Mouse (Mus musculus) colon, adult 2 months (tissue): ENCODE results near the gene Ppp1r13l. TPM values are rescaled to one million over a fixed set of nuclear protein-coding genes. Genes with fewer than 3 reads are reported as not detected.

Source experiments
- polyA plus RNA-seq: library from polyadenylated mRNA; depleted of rRNA; stranded (reverse); fragments of >200 nt; gene quantifications from 2 replicates; pipeline ENCODE4 v1.2.3, GENCODE M21; 2012; rRNA removed

The Ppp1r13l gene
- polyA plus RNA-seq = 14.6 and 20.3 TPM in 2 replicates

GRCm38 (mm10) chr7:19359299-19359891 is at the start of gene Ppp1r13l, which contains the start of gene Cd3eap:
Gene Ppp1r13l (plus strand): TSS chr7:19359749.
Gene Cd3eap (minus strand): TSS chr7:19359483.

GRCm38 (mm10) chr7:19309884-19310641 is 49.5 kb upstream of the Ppp1r13l start, which contains the start of gene Fosb:
Gene Fosb (minus strand): TSS chr7:19310051.

GRCm38 (mm10) chr7:19344237-19344847 is 15.2 kb upstream of the Ppp1r13l start, which contains the start of gene Ercc1:
Gene Ercc1 (plus strand): TSS chr7:19344778.

GRCm38 (mm10) chr7:19381377-19382165 is 22.0 kb downstream of the Ppp1r13l start, which contains the start of gene Ercc2:
Gene Ercc2 (plus strand): TSS chr7:19382010.

GRCm38 (mm10) chr7:19403731-19404296 is 44.3 kb downstream of the Ppp1r13l start, which contains the start of gene Klc3:
Gene Klc3 (minus strand): TSS chr7:19404104.

GRCm38 (mm10) chr7:19404476-19404875 is 44.9 kb downstream of the Ppp1r13l start, which contains the start of gene Ckm:
Gene Ckm (plus strand): TSS chr7:19404776.

Other genes starting within 250 kb of the Ppp1r13l start
- gene Gm4969, start 241.4 kb upstream of the Ppp1r13l start, polyA plus RNA-seq = not detected in 2 replicates
- gene Fbxo46, start 239.9 kb upstream of the Ppp1r13l start, polyA plus RNA-seq = 14.7 and 14.9 TPM in 2 replicates
- 15.1 and 16.3 TPM in 2 replicates for gene Qpctl, start 210.5 kb upstream of the Ppp1r13l start, polyA plus RNA-seq
- gene Snrpd2, start 210.0 kb upstream of the Ppp1r13l start, polyA plus RNA-seq = 19.3 and 24.0 TPM in 2 replicates
- gene Gipr, start 193.6 kb upstream of the Ppp1r13l start, polyA plus RNA-seq = 0.95 and 1.6 TPM in 2 replicates
- gene Eml2, start 183.3 kb upstream of the Ppp1r13l start, polyA plus RNA-seq = 45.4 and 47.5 TPM in 2 replicates
- gene Gpr4, start 147.2 kb upstream of the Ppp1r13l start, polyA plus RNA-seq = 4.0 and 4.6 TPM in 2 replicates
- gene Opa3, start 131.4 kb upstream of the Ppp1r13l start, polyA plus RNA-seq = 40.5 and 52.5 TPM in 2 replicates
- gene Vasp, start 87.9 kb upstream of the Ppp1r13l start, polyA plus RNA-seq = 569 and 685 TPM in 2 replicates
- gene Ppm1n, start 79.7 kb upstream of the Ppp1r13l start, polyA plus RNA-seq = 0.10 and 0.21 TPM in 2 replicates
- 28.0 and 34.1 TPM in 2 replicates for gene Rtn2, start 77.1 kb upstream of the Ppp1r13l start, polyA plus RNA-seq
- gene Fosb, start 49.7 kb upstream of the Ppp1r13l start, polyA plus RNA-seq = 3.1 and 6.7 TPM in 2 replicates
- gene Ercc1, start 15.0 kb upstream of the Ppp1r13l start, polyA plus RNA-seq = 26.1 and 33.2 TPM in 2 replicates
- 4.0 and 7.0 TPM in 2 replicates for gene Cd3eap, start 266 bp upstream of the Ppp1r13l start, polyA plus RNA-seq
- gene Ercc2, start 22.3 kb downstream of the Ppp1r13l start, polyA plus RNA-seq = 47.1 and 56.1 TPM in 2 replicates
- gene Klc3, start 44.4 kb downstream of the Ppp1r13l start, polyA plus RNA-seq = 5.5 and 6.0 TPM in 2 replicates
- gene Ckm, start 45.0 kb downstream of the Ppp1r13l start, polyA plus RNA-seq = 78.9 and 126 TPM in 2 replicates
- gene Mark4, start 99.1 kb downstream of the Ppp1r13l start, polyA plus RNA-seq = 22.3 and 24.9 TPM in 2 replicates
- 7.9 and 11.1 TPM in 2 replicates for gene Exoc3l2, start 103.6 kb downstream of the Ppp1r13l start, polyA plus RNA-seq
- gene Bloc1s3, start 148.6 kb downstream of the Ppp1r13l start, polyA plus RNA-seq = 19.5 and 30.0 TPM in 2 replicates
- 218 and 235 TPM in 2 replicates for gene Trappc6a, start 148.6 kb downstream of the Ppp1r13l start, polyA plus RNA-seq
- 2.2 and 2.3 TPM in 2 replicates for gene Nkpd1, start 158.1 kb downstream of the Ppp1r13l start, polyA plus RNA-seq
- gene Ppp1r37, start 203.3 kb downstream of the Ppp1r13l start, polyA plus RNA-seq = 191 and 212 TPM in 2 replicates
- 2.8 and 2.9 TPM in 2 replicates for gene Zfp296, start 217.5 kb downstream of the Ppp1r13l start, polyA plus RNA-seq
- gene Gemin7, start 217.8 kb downstream of the Ppp1r13l start, polyA plus RNA-seq = 109 and 138 TPM in 2 replicates
- gene Clasrp, start 244.7 kb downstream of the Ppp1r13l start, polyA plus RNA-seq = 149 and 153 TPM in 2 replicates